Mouse (Mus musculus): ENCODE measurements around the gene Akap8.

GRCm38 (mm10) chr17:32298125-32298524 is 22.9 kb downstream of the Akap8 start:
- no peak for TF ChIP-seq POLR2A (IDR thresholded peaks at IDR 0.05; ENCODE audit: borderline replicate concordance, control insufficient read depth, low read depth, low read length)
- TF ChIP-seq CTCF (IDR thresholded peaks at IDR 0.05; ENCODE audit: control insufficient read depth, insufficient read depth, low read length) = no peak

All from bone marrow, adult 2 months (tissue).